Mouse (Mus musculus): ENCODE results near the gene Gtf2ird1.

Gtf2ird1 gene

DNA sequence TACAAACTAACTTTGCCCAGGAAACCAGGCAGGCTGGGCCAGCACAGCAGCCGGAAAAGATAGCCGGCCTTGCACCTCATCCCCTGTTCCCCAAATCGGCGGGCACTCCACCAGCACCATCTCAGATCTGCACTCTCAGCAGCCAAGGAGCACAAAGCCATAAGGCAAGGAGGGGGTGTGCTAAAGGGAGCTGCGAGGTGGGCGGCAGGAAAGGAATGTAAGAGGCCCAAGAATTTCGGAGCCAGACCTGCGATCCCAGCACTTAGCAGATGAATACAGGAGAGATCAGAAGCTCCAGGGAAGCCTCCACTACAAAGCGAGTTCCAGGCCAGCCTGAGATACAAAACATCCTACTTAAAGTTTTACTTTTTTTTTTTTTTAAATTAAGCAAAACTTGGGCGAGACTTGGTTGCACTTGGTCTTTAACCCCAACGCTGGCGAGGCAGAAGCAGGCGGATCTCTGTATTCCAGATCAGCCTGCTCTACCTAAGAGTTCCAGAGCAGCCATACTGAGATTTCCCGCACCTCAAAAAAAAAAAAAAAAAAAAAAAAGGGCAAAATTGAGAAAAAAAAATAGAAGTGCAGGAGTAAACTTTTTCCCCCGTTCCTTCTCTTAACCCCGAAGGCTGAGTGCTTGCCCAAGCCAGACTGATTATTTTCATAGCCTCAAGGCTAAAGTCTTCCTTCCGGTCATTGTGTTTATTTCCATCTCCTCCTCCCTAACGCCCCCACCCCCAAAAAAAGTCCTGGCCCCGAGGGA lies 143.6 kb downstream of the Gtf2ird1 start:
- TF ChIP-seq CTCF (conservative IDR thresholded peaks at IDR 0.05; ENCODE audit: low read length) (no peak), POU5F1 (IDR thresholded peaks at IDR 0.05; ENCODE audit: borderline replicate concordance, low read length) (no peak), NANOG (IDR thresholded peaks at IDR 0.05; ENCODE audit: borderline replicate concordance, low read length) (peak; percentile 75; the same call in 1 of the 2 replicates)
- Histone ChIP-seq H3K27me3 (ENCODE audit: insufficient read depth, low read length) (no peaks in the 10 kb centered on the region), H3K36me3 (ENCODE audit: insufficient read depth, low read length) (peaks cover 36% of the 10 kb centered on the region), H3K9me3 (ENCODE audit: low read length) (no peaks in the 10 kb centered on the region), H3K4me3 (replicated peaks; ENCODE audit: low read length) (peak overlapping the region; percentile 97), H3K4me1 (replicated peaks; ENCODE audit: low read depth, low read length) (peaks cover 69% of the 10 kb centered on the region)

DNA sequence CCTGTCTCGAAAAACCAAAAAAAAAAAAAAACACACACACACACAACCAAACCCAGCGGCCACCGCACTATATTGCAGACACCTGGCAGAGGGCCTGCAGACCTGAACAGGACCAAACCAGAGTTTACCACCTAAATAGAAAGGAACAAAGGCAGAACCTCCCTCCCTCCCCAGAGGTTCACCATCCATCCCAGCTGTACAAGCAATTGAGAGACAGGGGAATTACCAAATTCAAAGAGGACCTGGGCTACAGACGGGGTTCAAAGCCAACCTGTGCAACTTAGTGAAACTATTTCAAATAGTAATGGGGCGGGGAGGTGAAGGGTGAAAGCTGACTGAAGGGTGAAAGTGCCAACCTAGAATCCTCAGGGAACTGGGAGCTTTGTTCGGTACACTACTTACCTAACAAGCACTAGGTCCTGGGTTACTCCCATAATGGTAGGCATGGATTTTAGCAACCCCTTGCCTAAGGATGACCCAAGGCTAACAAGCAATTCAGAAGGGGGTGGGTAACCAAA lies 144.6 kb downstream of the Gtf2ird1 start:
- TF ChIP-seq NANOG (IDR thresholded peaks at IDR 0.05; ENCODE audit: borderline replicate concordance, low read length) (no peak), CTCF (conservative IDR thresholded peaks at IDR 0.05; ENCODE audit: low read length) (no peak), POU5F1 (IDR thresholded peaks at IDR 0.05; ENCODE audit: borderline replicate concordance, low read length) (no peak)
- H3K27me3 ChIP-seq (ENCODE audit: insufficient read depth, low read length) = no peaks in the 10 kb centered on the region
- H3K36me3 ChIP-seq (ENCODE audit: insufficient read depth, low read length) = peaks cover 46% of the 10 kb centered on the region
- no peaks in the 10 kb centered on the region for H3K9me3 ChIP-seq (ENCODE audit: low read length)
- H3K4me3 ChIP-seq (replicated peaks; ENCODE audit: low read length) = peak overlapping the region; percentile 97
- H3K4me1 ChIP-seq (replicated peaks; ENCODE audit: low read depth, low read length) = peaks cover 72% of the 10 kb centered on the region

DNA sequence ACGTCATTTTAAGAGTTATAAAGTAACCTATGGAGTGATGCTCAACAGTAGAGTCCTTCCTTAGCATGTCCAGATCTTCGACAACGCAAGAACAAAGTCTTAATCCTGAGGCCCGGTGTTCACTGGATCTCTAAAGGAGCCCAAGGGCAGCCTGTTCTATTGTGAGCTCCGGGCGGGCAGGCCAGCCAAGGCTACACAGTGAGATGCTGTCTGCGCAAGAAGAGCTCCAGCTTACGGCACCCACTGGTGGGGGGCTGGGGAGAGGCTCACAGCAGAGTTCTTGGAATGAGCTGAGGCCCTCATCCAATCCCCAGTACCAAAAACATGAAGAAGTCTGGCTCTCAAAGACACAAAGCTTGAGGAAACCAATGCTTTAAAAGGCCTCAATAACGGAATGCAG lies 146.3 kb downstream of the Gtf2ird1 start:
- Histone ChIP-seq H3K9me3 (ENCODE audit: low read length) (no peaks in the 10 kb centered on the region), H3K36me3 (ENCODE audit: insufficient read depth, low read length) (peaks cover 62% of the 10 kb centered on the region), H3K4me3 (replicated peaks; ENCODE audit: low read length) (peak overlapping the region; percentile 97; the same call in 1 of the 2 replicates), H3K4me1 (replicated peaks; ENCODE audit: low read depth, low read length) (peaks cover 66% of the 10 kb centered on the region), H3K27me3 (ENCODE audit: insufficient read depth, low read length) (no peaks in the 10 kb centered on the region)
- TF ChIP-seq POU5F1 (IDR thresholded peaks at IDR 0.05; ENCODE audit: borderline replicate concordance, low read length) = no peak

DNA sequence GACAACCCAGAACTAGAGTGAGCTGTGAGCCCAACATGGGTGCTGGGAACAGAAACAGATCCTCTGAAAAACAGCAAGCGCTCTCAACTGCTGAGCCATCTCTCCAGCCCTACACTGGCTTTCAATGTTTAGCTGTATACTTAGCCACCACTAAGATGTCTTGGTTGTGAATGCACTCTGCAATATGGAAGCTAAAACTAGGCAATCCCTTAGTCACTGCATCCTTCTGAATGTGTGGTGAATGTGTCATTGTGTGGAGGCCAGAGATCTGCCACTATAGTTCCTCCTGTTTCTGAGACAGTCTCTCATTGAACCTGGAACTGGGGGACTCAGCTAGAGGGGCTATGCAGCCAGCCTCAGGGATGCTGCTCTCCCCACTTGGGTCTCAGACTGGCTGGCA lies 147.2 kb downstream of the Gtf2ird1 start:
- peaks cover 73% of the 10 kb centered on the region for H3K4me1 ChIP-seq (replicated peaks; ENCODE audit: low read depth, low read length)
- H3K27me3 ChIP-seq (ENCODE audit: insufficient read depth, low read length) = no peaks in the 10 kb centered on the region
- H3K4me3 ChIP-seq (replicated peaks; ENCODE audit: low read length) = no peak overlapping the region
- peaks cover 68% of the 10 kb centered on the region for H3K36me3 ChIP-seq (ENCODE audit: insufficient read depth, low read length)
- H3K9me3 ChIP-seq (ENCODE audit: low read length) = no peaks in the 10 kb centered on the region
- TF ChIP-seq CTCF (conservative IDR thresholded peaks at IDR 0.05; ENCODE audit: low read length) = no peak
- no peak for TF ChIP-seq NANOG (IDR thresholded peaks at IDR 0.05; ENCODE audit: borderline replicate concordance, low read length)
- TF ChIP-seq POU5F1 (IDR thresholded peaks at IDR 0.05; ENCODE audit: borderline replicate concordance, low read length) = no peak
